Mouse (Mus musculus) embryonic facial prominence, embryonic 11.5 days (tissue): ENCODE results near the gene Mecom. TPM values are rescaled to one million over a fixed set of nuclear protein-coding genes. Genes with fewer than 3 reads are reported as not detected.

Source experiments
- ATAC-seq: fragments of 200-750 bp; cut with Nextera tagmentation; replicated peaks from 2 replicates; pipeline ENCODE4 v1.8.0; 2017; ENCODE audit warnings: low read depth; ENCODE audit not compliant: insufficient number of reproducible peaks, low FRiP score, low TSS enrichment
- DNase-seq: peaks from one replicate; pipeline ENCODE4 v3.0.0-alpha.2; 2015; ENCODE audit warnings: low spot score
- H3K27ac ChIP-seq: fragments of 300-500 bp; sonication (generic); replicated peaks from 2 replicates; pipeline ENCODE4 v1.5.1; 2014; ENCODE audit warnings: mild to moderate bottlenecking, low read depth, low read length, control low read depth
- H3K27me3 ChIP-seq: fragments of 300-500 bp; sonication (generic); 2 replicates; pipeline ENCODE4 v1.6.1; 2014; ENCODE audit warnings: mild to moderate bottlenecking, low read length, moderate library complexity, mixed read lengths; ENCODE audit not compliant: control insufficient read depth, insufficient read depth
- H3K36me3 ChIP-seq: fragments of 300-500 bp; sonication (generic); replicated peaks from 2 replicates; pipeline ENCODE4 v1.6.1; 2014; ENCODE audit warnings: low read depth, mild to moderate bottlenecking, low read length, moderate library complexity, mixed read lengths; ENCODE audit not compliant: control insufficient read depth, insufficient read depth
- H3K4me1 ChIP-seq: fragments of 300-500 bp; sonication (generic); 2 replicates; pipeline ENCODE4 v1.6.1; 2014; ENCODE audit warnings: low read length, mixed read lengths; ENCODE audit not compliant: control insufficient read depth, insufficient read depth
- H3K4me2 ChIP-seq: fragments of 300-500 bp; sonication (generic); 2 replicates; pipeline ENCODE4 v1.6.1; 2014; ENCODE audit warnings: low read depth, mild to moderate bottlenecking, control low read depth, low read length, moderate library complexity
- H3K4me3 ChIP-seq: fragments of 300-500 bp; sonication (generic); 2 replicates; pipeline ENCODE4 v1.5.1; 2014; ENCODE audit warnings: low read depth, low read length, control low read depth
- H3K9ac ChIP-seq: fragments of 300-500 bp; sonication (generic); replicated peaks from 2 replicates; pipeline ENCODE4 v1.6.1; 2014; ENCODE audit warnings: mild to moderate bottlenecking, control low read depth, low read length
- H3K9me3 ChIP-seq: fragments of 300-500 bp; sonication (generic); replicated peaks from 2 replicates; pipeline ENCODE4 v1.6.1; 2016; ENCODE audit warnings: mild to moderate bottlenecking, low read length, inconsistent platforms, mixed read lengths; ENCODE audit not compliant: control insufficient read depth
- WGBS: fragments of 180-500 bp; shearing (Covaris S2); extraction: QIAGEN DNeasy Blood & Tissue Kit; methylation state at CpG from one replicate; pipeline ENCODE4 v1.1.7; 2014; 5-methylcytosine and 5-hydroxymethylcytosine counted together
- polyA plus RNA-seq: library from polyadenylated mRNA; unstranded; fragments of >200 nt; fragmentation: Nextera tagmentation; extraction: Ambion mirVana; gene quantifications from 2 replicates; pipeline ENCODE4 v1.2.1, GENCODE M21; 2014

Gene Mecom
- polyA plus RNA-seq, 1 experiment from 2014 or later: 48.4 TPM

DNA sequence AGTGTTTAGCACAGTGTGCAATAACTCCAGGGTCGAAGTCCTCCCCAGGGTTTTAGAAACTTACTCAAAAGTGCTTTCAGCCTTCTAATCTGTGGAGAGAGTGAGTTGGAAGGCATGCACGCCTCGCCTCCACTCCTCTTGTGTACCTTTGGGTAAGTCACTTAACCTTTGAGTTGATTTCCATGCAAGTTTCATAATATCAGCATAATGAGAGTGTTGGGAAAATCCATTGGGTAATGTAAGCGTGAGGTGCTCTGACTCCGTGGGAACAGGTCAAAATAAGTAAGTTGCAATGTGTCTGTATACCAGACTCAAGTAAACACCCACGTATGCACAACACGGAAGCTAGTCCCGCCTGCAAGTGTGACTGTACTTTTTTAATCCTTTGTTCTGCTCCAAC lies 528.4 kb downstream of the Mecom start:
- DNase-seq (no peak), ATAC-seq (no peak)
- 75% methylated on average over 8 of the region's 8 CpGs for WGBS
- no peaks in the 10 kb centered on the region for H3K36me3 ChIP-seq
- no peaks in the 10 kb centered on the region for H3K4me1 ChIP-seq
- no peak overlapping the region for H3K4me3 ChIP-seq
- H3K9me3 ChIP-seq: no peaks in the 10 kb centered on the region
- H3K9ac ChIP-seq: no peak overlapping the region
- no peaks in the 10 kb centered on the region for H3K27me3 ChIP-seq
- H3K4me2 ChIP-seq: no peak overlapping the region
- no peak overlapping the region for H3K27ac ChIP-seq

DNA sequence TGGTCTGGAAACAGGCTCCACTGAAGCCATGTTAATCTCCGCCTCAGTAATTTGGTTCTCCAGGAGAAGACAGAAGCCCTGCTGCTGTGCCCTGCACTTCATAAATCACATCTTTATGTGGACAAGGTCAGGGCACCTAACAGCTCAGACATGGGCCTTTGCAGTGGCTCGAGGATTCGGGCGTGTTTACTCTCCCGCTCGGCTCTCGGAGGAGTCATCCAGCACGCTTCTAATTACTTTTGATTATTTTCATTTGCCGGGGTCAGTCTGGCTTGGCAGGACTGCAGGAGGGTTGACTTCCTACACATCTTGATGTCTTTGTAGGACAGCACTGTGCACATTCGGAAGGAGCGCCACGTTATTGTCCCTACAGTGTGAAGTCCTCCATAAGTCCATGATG lies 529.6 kb downstream of the Mecom start:
- DNase-seq (peak; percentile 39), ATAC-seq (no peak)
- WGBS: 16% methylated on average over 12 of the region's 12 CpGs
- H3K9me3 ChIP-seq: no peaks in the 10 kb centered on the region
- H3K4me3 ChIP-seq: no peak overlapping the region
- H3K4me1 ChIP-seq: no peaks in the 10 kb centered on the region
- no peak overlapping the region for H3K27ac ChIP-seq
- H3K4me2 ChIP-seq: no peak overlapping the region
- no peaks in the 10 kb centered on the region for H3K27me3 ChIP-seq
- H3K36me3 ChIP-seq: no peaks in the 10 kb centered on the region
- H3K9ac ChIP-seq: no peak overlapping the region

DNA sequence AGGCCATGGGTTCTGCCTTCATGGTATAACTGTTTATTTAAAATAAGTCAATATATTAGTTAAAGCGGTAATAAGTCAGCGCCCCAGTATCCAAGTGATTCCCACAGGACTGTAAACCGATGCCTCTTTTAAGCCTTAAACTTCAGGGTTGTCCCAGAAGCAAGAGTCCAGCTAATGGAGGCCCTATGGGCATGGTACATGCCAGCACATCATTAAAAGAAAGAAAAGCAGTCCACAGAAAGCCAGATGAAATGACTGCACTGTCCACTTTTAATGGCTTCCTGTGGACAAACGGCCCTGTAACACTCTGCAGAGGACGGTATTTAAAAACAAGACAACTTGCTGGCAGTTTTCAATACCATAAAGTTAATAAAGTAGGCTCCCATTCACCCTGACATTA lies 531.0 kb downstream of the Mecom start:
- Histone ChIP-seq H3K4me3 (no peak overlapping the region), H3K27me3 (no peaks in the 10 kb centered on the region), H3K9me3 (no peaks in the 10 kb centered on the region), H3K4me2 (no peak overlapping the region), H3K36me3 (no peaks in the 10 kb centered on the region), H3K27ac (no peak overlapping the region), H3K9ac (no peak overlapping the region), H3K4me1 (no peaks in the 10 kb centered on the region; the same call in 1 of the 2 replicates)
- ATAC-seq (no peak), DNase-seq (no peak)
- WGBS: 30% methylated on average over 5 of the region's 5 CpGs

DNA sequence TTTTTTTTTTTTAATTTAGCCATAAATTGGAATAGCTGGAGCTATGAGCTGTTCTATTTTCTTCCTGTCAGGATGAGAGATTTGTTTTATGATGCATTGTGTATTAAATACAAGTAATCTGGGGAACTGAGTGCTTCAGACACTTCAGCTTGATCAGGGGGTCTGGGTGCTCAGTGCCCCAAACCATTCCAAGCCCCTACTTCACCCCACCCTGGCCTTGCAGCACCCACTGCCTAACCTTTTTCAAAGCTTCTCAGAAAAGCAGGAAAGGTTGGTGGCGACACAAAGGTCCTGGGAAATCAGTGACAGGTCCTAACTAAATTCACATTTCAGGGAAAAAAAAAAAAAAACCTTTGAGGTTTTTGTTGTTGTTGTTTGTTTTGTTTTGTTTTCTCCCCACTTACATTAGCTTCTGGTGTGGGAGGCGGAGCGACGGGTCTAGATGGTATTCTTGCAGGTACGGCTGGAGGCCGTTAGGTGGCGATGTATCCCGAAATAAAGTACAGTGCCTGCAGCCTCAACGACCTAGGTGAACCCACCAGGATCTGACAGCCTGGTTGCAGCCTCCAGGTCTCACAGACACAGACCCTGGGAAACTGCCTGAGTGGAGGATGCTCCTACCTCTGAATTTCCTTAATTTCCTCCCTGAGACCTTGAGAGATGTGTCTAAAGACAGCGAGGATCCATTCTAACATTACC lies 532.7 kb downstream of the Mecom start:
- DNase-seq (peak; percentile 88), ATAC-seq (peak; percentile 66; the same call in 1 of the 2 replicates)
- Histone ChIP-seq H3K4me3 (no peak overlapping the region), H3K27me3 (no peaks in the 10 kb centered on the region), H3K36me3 (no peaks in the 10 kb centered on the region), H3K27ac (no peak overlapping the region), H3K4me1 (no peaks in the 10 kb centered on the region; the same call in 1 of the 2 replicates), H3K9me3 (no peaks in the 10 kb centered on the region), H3K9ac (no peak overlapping the region), H3K4me2 (no peak overlapping the region)
- WGBS: 6% methylated on average over 10 of the region's 10 CpGs

DNA sequence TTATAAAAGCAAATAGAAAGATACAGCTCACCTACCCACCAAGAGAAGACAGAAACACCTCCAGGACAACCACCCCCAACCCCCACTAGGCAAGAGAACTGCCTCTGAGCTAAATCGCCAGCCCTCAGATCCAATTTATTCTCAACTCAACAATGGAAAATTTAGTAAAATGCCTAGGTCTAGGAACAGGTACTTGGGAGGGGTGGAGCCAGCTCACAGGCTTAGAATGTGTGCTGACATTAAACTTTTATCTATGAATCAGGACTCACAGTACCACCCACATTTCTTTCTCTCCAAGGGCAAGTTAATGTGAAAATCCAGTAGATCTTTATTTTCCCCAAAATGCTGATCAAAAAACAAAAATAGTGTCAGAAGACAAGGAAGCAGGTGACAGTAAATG lies 533.5 kb downstream of the Mecom start:
- DNase-seq: no peak
- H3K9me3 ChIP-seq: no peaks in the 10 kb centered on the region
- H3K36me3 ChIP-seq: no peaks in the 10 kb centered on the region
- no peaks in the 10 kb centered on the region; the same call in 1 of the 2 replicates for H3K4me1 ChIP-seq
- no peak overlapping the region for H3K27ac ChIP-seq
- no peak overlapping the region for H3K9ac ChIP-seq
- WGBS: 27% methylated on average over 1 of the region's 1 CpGs
- H3K4me3 ChIP-seq: no peak overlapping the region
- H3K27me3 ChIP-seq: no peaks in the 10 kb centered on the region
- ATAC-seq: no peak
- no peak overlapping the region for H3K4me2 ChIP-seq

DNA sequence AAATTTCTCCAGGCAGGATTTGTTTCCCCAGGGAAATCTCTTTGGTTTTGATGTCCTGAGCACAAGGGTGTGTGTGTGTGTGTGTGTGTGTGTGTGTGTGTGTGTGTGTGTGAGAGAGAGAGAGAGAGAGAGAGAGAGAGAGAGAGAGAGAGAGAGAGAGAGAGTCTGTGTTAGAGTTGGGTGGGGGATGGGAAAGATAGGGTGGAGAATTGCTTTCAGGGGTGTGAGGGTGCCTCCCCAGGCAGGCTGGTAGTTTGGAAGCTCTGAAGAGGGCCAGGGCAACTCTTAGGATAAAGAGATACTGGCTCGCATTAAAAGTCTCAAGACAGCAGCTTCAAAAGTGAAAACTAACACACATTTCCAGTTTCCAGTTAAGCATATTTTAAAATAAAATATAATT lies 534.4 kb downstream of the Mecom start:
- DNase-seq (no peak), ATAC-seq (no peak)
- Histone ChIP-seq H3K36me3 (no peaks in the 10 kb centered on the region), H3K9ac (peak overlapping the region; percentile 81), H3K27me3 (no peaks in the 10 kb centered on the region), H3K4me1 (no peaks in the 10 kb centered on the region; the same call in 1 of the 2 replicates), H3K4me2 (peak overlapping the region; percentile 87), H3K4me3 (peak overlapping the region; percentile 64), H3K27ac (peak overlapping the region; percentile 84; the same call in 1 of the 2 replicates), H3K9me3 (no peaks in the 10 kb centered on the region)
- WGBS: 14% methylated on average over 1 of the region's 1 CpGs

DNA sequence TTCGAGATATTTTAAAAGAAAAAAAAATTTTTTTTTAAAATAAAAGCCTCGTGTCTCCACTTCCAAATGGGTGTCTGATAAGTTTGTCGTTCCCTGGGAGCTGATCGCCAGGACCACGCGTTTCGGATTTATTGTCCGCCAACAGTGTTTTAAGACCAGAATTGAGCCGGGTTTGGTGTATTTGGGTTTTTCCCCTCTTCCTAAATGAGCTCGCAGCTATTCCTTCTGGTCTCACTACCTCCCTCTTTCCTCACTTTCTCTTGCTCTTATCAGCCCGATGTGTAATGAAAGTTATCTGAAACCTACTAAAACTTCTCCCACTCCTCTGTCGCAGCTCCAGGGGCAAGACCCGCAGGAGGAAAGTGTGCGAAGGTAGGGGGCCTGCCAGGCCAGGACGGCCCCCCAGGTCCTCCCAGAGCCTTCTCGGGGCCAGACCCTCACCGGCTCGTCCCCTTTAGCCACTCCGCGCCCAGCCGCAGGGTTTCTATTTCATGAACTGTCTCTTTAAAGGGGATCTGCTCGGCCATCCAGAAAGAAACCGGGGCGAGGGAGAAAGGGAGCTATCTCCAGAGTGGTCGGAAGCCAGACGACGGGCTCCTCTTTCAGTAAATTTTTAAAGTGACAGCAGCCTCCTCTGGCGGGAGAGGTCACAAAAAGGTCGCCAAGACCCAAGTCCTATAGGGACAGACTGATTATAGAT lies 535.0 kb downstream of the Mecom start:
- no peaks in the 10 kb centered on the region; the same call in 1 of the 2 replicates for H3K4me1 ChIP-seq
- DNase-seq (peak; percentile 73), ATAC-seq (peak; percentile 27; the same call in 1 of the 2 replicates)
- no peaks in the 10 kb centered on the region for H3K27me3 ChIP-seq
- peak overlapping the region; percentile 84 for H3K27ac ChIP-seq
- WGBS: under 1% methylated on average over 29 of the region's 29 CpGs
- H3K4me3 ChIP-seq: peak overlapping the region; percentile 64
- peak overlapping the region; percentile 87 for H3K4me2 ChIP-seq
- peak overlapping the region; percentile 81 for H3K9ac ChIP-seq
- H3K9me3 ChIP-seq: no peaks in the 10 kb centered on the region
- H3K36me3 ChIP-seq: no peaks in the 10 kb centered on the region

DNA sequence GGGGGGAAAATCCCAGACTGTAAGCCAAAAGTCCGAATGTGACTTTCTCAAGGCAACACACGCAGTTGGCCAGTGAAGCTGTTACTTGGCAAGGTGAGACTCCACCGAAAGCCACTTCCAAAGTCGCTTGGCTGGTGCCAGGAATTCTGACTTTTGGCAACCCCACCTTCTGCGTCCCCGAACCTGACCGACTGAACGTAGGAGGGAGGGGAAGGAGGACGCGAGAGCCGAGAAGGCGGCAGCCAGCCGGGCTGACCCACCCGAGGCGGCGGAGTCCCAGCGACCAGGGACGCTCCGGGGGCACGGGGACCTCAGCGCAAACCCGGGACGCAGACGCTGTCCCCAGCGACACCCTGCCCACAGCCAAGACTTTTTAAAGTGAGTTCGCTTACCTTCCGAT lies 535.7 kb downstream of the Mecom start:
- Histone ChIP-seq H3K9ac (peak overlapping the region; percentile 81), H3K4me3 (peak overlapping the region; percentile 64), H3K27ac (peak overlapping the region; percentile 84), H3K36me3 (no peaks in the 10 kb centered on the region), H3K9me3 (no peaks in the 10 kb centered on the region), H3K4me1 (no peaks in the 10 kb centered on the region; the same call in 1 of the 2 replicates), H3K4me2 (peak overlapping the region; percentile 87), H3K27me3 (no peaks in the 10 kb centered on the region)
- peak; percentile 28 for DNase-seq
- no peak for ATAC-seq
- under 1% methylated on average over 27 of the region's 27 CpGs for WGBS
